Mouse (Mus musculus) megakaryocyte-erythroid progenitor cell, adult 5 weeks (primary cell): ENCODE measurements around the gene Iah1. TPM values are rescaled to one million over a fixed set of nuclear protein-coding genes. Genes with fewer than 3 reads are reported as not detected.

Experiments used
- polyA plus RNA-seq: library from polyadenylated mRNA; stranded (reverse); fragments of >175 nt; gene quantifications from 2 replicates; pipeline ENCODE4 v1.2.3, GENCODE M21; 2012

Iah1 gene
- polyA plus RNA-seq: 56.9 and 62.8 TPM in 2 replicates

DNA sequence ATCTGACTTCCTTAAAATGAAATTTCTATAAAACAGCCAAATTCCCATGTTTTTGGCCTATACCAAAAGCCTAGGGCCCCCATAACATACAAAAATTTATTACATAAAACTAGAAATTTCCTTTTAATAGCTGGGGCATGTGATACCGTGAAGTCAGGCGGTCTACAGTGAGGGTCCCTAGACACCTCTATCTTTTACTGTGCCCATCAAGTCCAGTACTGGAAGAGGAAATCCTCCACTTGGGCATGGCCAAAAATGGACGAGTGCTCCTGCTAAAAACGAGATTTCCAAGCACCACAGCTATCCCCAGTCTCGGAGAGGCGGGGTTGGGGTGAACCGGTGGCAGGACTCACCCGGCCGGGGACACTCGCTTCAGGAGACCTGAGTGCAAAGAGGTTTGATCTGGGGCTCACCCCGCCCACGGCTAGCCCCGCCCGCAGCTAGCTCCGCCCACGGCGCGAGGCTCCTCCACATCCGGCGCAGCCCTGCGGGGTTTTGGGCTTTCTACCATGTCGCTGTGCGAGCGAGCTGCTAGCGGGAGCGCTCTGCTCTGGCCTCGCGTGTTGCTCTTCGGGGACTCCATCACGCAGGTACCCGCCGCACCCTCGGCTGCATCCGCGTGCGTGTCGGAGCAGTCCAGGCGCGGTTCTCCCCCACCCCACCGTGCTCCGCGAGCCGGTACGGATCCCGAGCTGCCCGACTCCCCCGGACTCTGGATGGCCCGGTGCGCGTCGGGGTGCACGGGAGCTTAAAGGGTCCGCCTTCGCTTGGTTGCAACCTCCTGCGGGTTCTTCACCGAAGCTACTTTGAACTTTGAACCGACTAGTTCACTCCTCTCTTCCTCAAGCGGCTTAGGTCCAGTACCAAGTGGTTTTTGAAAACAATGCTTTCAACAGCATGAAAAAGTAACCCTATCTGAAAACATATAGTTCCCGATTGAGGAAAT lies at the start of gene Iah1:
Gene Iah1 (plus strand): TSS at position 467 of the 946 bp plus-strand sequence.

DNA sequence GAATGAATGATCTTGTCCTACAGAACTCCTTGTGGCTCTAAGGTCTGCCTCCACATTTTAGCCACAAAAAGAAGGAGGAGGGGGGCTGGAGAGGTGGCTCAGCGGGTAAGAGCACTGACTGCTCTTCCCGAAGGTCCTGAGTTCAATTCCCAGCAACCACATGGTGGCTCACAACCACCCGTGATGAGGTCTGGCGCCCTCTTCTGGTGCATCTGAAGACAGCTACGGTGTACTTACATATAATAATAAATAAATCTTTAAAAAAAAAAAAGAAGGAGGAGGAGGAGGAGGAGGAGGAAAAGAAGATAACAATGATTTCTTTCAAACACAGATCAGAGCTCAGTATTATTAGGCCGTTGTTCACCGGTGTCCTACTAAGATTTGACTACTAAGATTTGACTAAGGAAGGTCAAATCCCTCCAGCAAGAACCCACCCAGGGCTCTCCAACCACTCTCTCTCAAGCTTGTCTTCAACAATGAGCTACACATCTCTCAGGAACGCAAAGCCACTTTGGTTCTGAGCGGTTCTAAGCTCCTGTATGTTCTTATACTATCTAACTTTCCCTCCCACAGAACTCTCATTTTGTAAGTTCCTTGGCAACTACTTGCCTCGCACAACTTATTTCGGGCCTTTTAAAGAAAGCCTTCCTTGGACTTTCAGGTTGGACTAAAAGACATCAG lies 31.3 kb upstream of the Iah1 start, which contains the start of gene Cpsf3:
Gene Cpsf3 (plus strand): TSS at position 631 of the 681 bp plus-strand sequence.

DNA sequence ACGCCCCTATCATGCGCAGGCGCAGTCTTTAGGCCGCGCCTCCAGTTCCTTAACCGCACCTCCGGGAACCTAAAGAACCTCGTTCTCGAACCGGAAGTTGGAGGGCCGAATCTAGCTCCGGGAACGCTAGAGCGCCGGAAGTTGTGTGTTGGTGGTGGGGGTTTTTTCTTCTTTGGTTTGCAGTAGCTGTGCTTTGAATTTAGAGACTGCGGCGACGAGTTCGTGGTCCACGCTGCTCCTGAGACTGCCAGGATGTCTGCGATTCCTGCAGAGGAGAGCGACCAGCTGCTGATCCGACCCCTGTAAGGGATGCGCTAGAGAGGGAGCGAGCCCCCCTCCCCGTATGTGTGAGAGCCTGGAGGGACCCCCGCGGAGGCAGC lies 30.0 kb upstream of the Iah1 start, which contains the start of gene Itgb1bp1:
Gene Itgb1bp1 (minus strand): TSS at position 42 of the 380 bp plus-strand sequence.

DNA sequence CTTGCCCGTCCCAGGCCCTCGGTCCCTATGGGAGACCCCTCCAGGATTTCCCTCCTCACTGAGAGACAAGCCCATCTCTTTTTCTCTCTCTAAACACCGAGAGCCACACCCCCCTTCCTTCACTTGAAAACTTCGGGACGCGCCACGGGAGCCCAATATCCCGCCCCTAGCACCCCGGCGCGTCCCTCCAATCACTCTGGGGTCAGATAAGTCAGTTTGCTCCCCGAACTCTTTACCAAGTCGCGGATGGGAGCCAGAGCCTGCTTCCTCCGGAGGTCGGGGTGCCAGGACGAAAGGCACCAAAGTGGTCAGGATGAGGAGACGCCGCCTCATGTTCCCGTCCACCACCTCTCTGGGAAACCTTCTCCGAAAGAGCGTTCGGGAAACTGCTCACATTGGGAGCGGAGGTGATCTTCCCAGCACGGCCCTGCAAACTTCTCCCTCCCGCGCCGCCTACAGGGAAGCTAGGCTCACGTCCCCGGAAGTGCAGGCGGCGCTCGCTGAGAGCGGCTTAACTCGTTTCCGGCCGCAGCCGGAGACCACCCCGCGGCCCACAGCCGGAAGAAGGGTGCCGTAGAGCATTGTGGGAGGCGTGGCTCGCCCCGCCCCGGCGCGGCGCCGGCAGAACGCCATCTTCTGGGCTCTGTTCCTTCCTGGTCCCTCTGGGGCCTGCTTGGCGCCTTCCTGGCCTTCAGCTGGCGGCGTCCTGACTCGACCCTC lies 57.1 kb downstream of the Iah1 start, which contains the start of gene Adam17:
Gene Adam17 (minus strand): TSS at position 533 of the 720 bp plus-strand sequence.

Other genes with a start within 250 kb of the Iah1 start
- gene Cpsf3, start 31.0 kb upstream of the Iah1 start, polyA plus RNA-seq: 5.1 and 7.4 TPM in 2 replicates
- gene Itgb1bp1, start 30.1 kb upstream of the Iah1 start, polyA plus RNA-seq: 13.6 and 19.9 TPM in 2 replicates
- gene Adam17, start 57.2 kb downstream of the Iah1 start, polyA plus RNA-seq: 11.9 and 17.0 TPM in 2 replicates
- 128 and 189 TPM in 2 replicates for gene Ywhaq, start 101.2 kb downstream of the Iah1 start, polyA plus RNA-seq